Mouse (Mus musculus): Measurements from ENCODE around the gene Mbtps1.

DNA sequence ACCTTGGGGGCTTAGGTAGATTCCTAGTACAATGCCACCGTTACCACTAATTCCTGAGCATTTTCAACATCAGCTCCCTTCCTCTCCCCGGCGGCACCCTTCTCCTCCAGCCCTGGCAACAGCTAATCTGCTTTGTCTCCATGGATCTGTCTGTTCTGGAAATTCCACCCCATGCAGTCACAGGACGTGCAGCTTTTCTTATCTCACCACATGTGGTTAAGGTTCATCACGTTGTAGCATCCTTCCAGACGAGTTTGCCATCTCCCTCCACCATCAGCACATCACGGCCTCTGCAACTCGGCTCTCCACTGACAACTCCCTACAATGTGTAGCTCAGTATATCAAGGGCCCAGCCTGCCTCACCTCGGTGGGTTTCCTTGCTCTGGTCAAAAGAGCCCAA is 53.0 kb downstream of the Mbtps1 start:
- no peak for TF ChIP-seq EP300 (IDR thresholded peaks at IDR 0.05; ENCODE audit: low read depth)
- no peak for TF ChIP-seq CTCF (IDR thresholded peaks at IDR 0.05; ENCODE audit: low read depth)
